Mouse (Mus musculus): ENCODE results near the gene Rnf220.

Rnf220 gene

GRCm38 (mm10) chr4:117496482-117497165 is at the start of gene Rnf220:
TSS of gene Rnf220 (minus strand) at chr4:117497052.
- peak; percentile 63 for DNase-seq

- no peak for DNase-seq
These were observed 49.8 kb upstream of the Rnf220 start for GRCm38 (mm10) chr4:117546616-117547015.

- DNase-seq = no peak
These were observed 48.6 kb upstream of the Rnf220 start for GRCm38 (mm10) chr4:117545448-117545847.

- DNase-seq = peak; percentile 17
These were observed 43.7 kb upstream of the Rnf220 start for GRCm38 (mm10) chr4:117540571-117540970.

- no peak for DNase-seq
These were observed 42.6 kb upstream of the Rnf220 start for GRCm38 (mm10) chr4:117539329-117539980.

GRCm38 (mm10) chr4:117537002-117537401 is 40.1 kb upstream of the Rnf220 start:
- DNase-seq = no peak

GRCm38 (mm10) chr4:117535496-117536200 is 38.8 kb upstream of the Rnf220 start:
- DNase-seq = no peak

GRCm38 (mm10) chr4:117529843-117530242 is 33.0 kb upstream of the Rnf220 start:
- no peak for DNase-seq

GRCm38 (mm10) chr4:117527952-117528351 is 31.1 kb upstream of the Rnf220 start:
- DNase-seq = peak; percentile 80

GRCm38 (mm10) chr4:117527116-117527899 is 30.5 kb upstream of the Rnf220 start:
- no peak for DNase-seq

GRCm38 (mm10) chr4:117525990-117526389 is 29.1 kb upstream of the Rnf220 start:
- no peak for DNase-seq

GRCm38 (mm10) chr4:117521350-117521749 is 24.5 kb upstream of the Rnf220 start:
- no peak for DNase-seq

GRCm38 (mm10) chr4:117518246-117518645 is 21.4 kb upstream of the Rnf220 start:
- DNase-seq = no peak

- DNase-seq = no peak
These were observed 2.2 kb upstream of the Rnf220 start for GRCm38 (mm10) chr4:117499043-117499442.

GRCm38 (mm10) chr4:117495869-117496401 is 917 bp downstream of the Rnf220 start:
- DNase-seq = peak; percentile 39

- peak; percentile 52 for DNase-seq
These were observed 1.8 kb downstream of the Rnf220 start for GRCm38 (mm10) chr4:117494911-117495501.

- DNase-seq = peak; percentile 53
These were observed 2.7 kb downstream of the Rnf220 start for GRCm38 (mm10) chr4:117493905-117494851.

GRCm38 (mm10) chr4:117493161-117493568 is 3.7 kb downstream of the Rnf220 start:
- peak; percentile 30 for DNase-seq

GRCm38 (mm10) chr4:117491840-117492239 is 5.0 kb downstream of the Rnf220 start:
- no peak for DNase-seq

- DNase-seq = no peak
These were observed 6.9 kb downstream of the Rnf220 start for GRCm38 (mm10) chr4:117489975-117490374.

GRCm38 (mm10) chr4:117489566-117489965 is 7.3 kb downstream of the Rnf220 start:
- no peak for DNase-seq

All from kidney, postnatal 10 days (tissue).